Mouse (Mus musculus) adrenal gland, postnatal 36 days (tissue): ENCODE measurements around the gene Zfp786. TPM values are rescaled to one million over a fixed set of nuclear protein-coding genes. Genes with fewer than 3 reads are reported as not detected.
"Not testable (repeated sequence)": the region's sequence is repeated elsewhere in the genome, so short reads cannot be mapped to it uniquely, and the experiment has no call there.

Source experiments
- DNase-seq, 2 experiments: peaks; one replicate each; pipeline ENCODE4 v3.0.0; 2021; ENCODE audit warnings: mixed read lengths in 1 of 2
- microRNA-seq: library from miRNA; unstranded; fragments of <30 nt; microRNA quantifications from one replicate; pipeline ENCODE4 v1.2.0, GENCODE M21; 2021
- total RNA-seq, 2 experiments: library from RNA; stranded (reverse); gene quantifications; 2 replicates each; pipeline ENCODE4 v1.2.3; 2021

The Zfp786 gene
- total RNA-seq, 2 experiments from 2014 or later, result 0.83 to 1.4 TPM

- DNase-seq, result peak in 1 of 2 experiments; percentile 54
These were observed 49.3 kb downstream of the Zfp786 start for GRCm38 (mm10) chr6:47781091-47781968.

DNA sequence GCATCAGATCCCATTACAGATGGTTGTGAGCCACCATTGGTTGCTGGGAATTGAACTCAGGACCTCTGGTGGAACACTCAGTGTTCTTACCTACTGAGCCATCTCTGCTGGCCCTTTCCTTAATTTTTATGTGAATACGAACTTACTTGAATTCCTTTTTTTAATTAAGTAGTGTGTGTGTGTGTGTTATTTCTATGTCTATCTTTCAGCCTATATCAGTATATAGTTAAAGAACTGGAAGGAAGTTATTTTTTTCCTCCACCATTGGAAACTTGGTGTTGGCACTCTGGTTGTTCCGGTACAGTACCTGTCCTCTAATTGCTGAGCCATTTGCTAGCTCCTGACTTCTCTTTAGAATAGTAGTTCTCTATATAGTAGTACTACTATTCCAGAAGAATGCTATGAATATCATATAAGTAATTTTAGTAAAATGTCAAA is 50.1 kb downstream of the Zfp786 start:
- peak; percentile 19 to 26 for DNase-seq

DNA sequence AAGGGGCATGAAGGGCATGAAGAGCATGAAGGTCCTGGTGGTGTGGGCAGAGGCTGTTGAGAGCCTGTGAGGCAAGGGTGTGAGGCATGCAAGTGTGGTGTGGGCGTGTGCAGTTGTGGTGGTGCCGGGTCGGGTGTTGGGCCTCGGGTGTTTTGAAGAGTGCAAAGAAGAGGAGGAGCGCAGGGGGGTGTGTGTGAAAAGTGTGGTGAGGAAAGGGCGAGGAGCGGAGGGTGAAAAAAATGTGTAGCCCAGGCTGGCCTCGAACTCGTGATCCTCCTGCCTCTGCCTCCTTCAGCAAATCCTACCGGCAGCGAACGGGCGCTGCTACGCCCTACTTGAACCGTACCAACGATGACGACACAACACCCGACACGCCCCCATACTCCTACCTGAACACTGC is 58.9 kb downstream of the Zfp786 start:
- not testable (repeated sequence) for DNase-seq

GRCm38 (mm10) chr6:47771113-47771512 is 59.6 kb downstream of the Zfp786 start:
- not testable (repeated sequence) for DNase-seq

DNA sequence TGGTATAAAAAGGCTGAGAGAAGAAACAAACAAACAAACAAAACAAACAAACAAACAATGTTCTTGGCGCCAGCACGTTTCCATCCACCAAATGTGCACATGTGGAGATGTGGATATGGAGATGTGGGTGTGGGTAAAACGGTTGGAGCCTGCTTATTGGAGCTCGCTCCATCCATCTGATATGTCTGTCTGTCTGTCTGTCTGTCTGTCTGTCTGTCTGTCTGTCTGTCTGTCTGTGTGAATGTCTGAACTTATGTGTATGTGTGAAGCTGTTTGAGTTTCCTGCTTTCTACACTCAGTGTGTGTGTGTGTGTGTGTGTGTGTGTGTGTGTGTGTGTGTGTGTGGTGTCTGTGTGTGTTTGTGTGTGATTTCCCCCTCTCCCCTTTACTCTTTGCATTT is 60.8 kb downstream of the Zfp786 start:
- DNase-seq, result not testable (repeated sequence)

Small RNA genes within 50 kb of the gene (microRNA-seq; reads per million reads assigned to microRNA genes)
- not detected for gene Mir704

Other genes starting within 250 kb of the Zfp786 start
- 10 to 100 TPM; 19.7 to 22.0 TPM for gene Ezh2, start 235.5 kb downstream of the Zfp786 start, total RNA-seq
- 10 to 100 TPM; 93.8 to 97.5 TPM for gene Pdia4, start 17.4 kb downstream of the Zfp786 start, total RNA-seq
- 10 to 100 TPM in 1 of 2 experiments, 1 to 10 TPM in 1; 9.9 to 13.3 TPM for gene Zfp398, start 4.8 kb upstream of the Zfp786 start, total RNA-seq
- gene Zfp282, start 46.3 kb upstream of the Zfp786 start, total RNA-seq, result 10 to 100 TPM in 1 of 2 experiments, 1 to 10 TPM in 1; 9.9 to 11.2 TPM
- gene Zfp212, start 89.6 kb upstream of the Zfp786 start, total RNA-seq, result 10 to 100 TPM; 14.7 to 15.2 TPM
- gene Zfp956, start 122.5 kb upstream of the Zfp786 start, total RNA-seq, result 1 to 10 TPM; 5.2 to 5.7 TPM
- gene Zfp777, start 218.0 kb upstream of the Zfp786 start, total RNA-seq, result 10 to 100 TPM; 22.6 to 23.1 TPM